Mouse (Mus musculus): Measurements from ENCODE around the gene Prlh. TPM values are rescaled to one million over a fixed set of nuclear protein-coding genes. Genes with fewer than 3 reads are reported as not detected.

Gene Prlh
- not detected for polyA plus RNA-seq (2017; shearing (Covaris generic))

DNA sequence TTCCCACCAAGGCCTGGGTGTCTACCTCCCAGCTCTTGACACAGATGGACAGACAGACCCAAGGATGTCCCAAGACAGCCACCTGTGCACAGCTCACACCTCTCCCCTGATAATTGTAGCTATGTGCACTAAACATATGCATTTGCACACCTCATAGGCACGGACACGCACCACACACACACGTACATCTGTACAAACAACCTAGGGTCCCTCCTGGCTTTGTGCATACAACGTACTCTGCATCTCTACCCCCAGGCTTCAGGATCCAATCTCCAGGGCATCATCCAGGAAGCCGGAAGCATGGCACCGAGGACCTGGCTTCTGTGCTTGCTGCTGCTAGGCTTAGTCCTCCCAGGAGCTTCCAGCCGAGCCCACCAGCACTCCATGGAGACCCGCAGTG, at the start of gene Prlh:
Gene Prlh (plus strand): TSS at position 301 of the 400 bp plus-strand sequence.

DNA sequence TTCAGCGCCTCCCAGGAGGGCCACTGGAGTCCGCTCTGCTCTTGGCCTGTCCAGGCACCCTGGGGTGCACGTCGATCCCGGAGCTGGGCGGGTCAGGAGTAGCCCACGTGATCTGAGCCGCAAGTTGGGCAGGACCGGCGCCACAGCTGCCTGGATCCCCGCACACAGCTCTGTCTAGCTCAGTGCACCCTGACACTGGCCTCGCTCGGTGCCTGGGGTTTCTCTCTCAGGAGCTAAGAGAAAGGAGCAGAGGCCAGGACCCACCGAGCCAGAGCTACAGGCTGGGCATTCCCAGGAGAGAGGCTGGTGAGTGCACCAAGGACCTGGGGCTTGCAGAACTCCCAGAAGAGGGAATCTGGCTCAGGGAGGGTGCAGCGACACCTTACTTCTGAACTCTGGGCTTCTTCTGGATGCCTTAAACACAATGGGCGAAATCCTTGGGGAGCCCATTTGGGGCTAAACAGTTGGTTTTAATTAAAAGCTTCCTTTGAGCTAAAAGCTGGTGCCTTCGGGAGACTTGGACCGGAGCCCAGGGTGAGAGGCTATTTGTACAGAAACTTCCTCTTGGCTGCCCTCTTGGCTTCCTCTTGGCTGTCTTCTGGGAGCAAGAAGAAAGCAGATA, 37.8 kb upstream of the Prlh start, which contains the start of gene Mlph:
Gene Mlph (plus strand): TSS at position 138 of the 622 bp plus-strand sequence.

DNA sequence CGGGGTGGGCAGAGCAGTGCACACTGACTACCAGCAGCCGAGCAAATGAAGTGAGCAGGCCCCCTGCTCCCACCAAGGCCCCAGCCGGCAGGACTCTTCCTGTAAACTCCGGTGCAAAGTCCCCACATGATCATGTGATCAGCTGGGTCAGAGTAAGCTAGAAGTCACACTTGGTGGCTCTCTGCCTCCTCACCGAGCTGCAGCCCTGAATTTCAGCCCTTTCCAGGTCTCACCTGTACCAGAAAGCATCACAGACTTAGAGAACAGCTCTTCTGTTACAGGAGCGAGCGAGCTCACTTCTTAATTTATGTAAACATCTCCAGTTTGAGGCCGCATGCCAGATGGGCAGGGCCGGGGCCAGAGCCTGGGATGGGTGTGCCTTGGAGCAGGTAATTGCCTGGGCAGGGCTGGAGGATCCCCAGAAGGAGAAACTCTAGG, 16.5 kb downstream of the Prlh start, which contains the start of gene Rab17:
Gene Rab17 (minus strand): TSS at position 315 of the 438 bp plus-strand sequence.

DNA sequence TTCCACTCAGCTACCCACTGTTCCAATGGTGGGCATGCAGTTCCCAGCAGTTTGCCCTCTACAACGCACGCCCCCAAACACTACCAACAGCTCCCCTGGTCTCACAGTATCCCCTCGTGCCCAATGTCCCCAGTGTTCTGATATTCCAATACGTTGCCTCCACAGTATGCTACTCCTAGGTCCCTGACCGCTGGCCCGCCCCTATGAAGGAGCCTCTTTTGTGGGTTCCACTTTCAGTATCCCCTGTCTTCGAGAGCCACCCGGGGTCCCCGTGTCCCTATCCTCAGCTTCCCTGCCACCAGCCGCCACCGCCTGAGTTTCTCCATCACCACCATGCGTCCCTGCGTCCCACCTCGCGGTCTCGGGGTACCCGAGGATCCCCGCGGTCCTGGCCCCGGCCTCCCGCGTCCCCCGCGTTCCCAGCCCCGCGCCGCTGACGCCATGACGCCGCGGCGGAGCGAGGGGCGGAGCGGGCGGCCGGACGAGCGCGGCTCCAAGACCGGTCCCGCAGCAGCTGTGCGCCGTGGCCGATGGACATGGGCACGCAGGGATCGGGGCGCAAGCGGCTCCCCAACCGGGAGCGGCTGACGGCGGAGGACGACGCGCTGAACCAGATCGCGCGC, 45.5 kb downstream of the Prlh start, which contains the start of gene Lrrfip1:
Gene Lrrfip1 (plus strand): TSS at position 470 of the 623 bp plus-strand sequence.

Other genes starting within 250 kb of the Prlh start
- gene Col6a3, start 109.1 kb upstream of the Prlh start, polyA plus RNA-seq (2017; shearing (Covaris generic)), result 0.26 TPM
- not detected for gene Mlph, start 38.0 kb upstream of the Prlh start, polyA plus RNA-seq (2017; shearing (Covaris generic))
- not detected for gene Rab17, start 16.6 kb downstream of the Prlh start, polyA plus RNA-seq (2017; shearing (Covaris generic))
- 270 TPM for gene Lrrfip1, start 45.6 kb downstream of the Prlh start, polyA plus RNA-seq (2017; shearing (Covaris generic))
- gene Rbm44, start 192.0 kb downstream of the Prlh start, polyA plus RNA-seq (2017; shearing (Covaris generic)), result 0.20 TPM
- gene Ramp1, start 226.7 kb downstream of the Prlh start, polyA plus RNA-seq (2017; shearing (Covaris generic)), result 10.5 TPM